Mouse (Mus musculus) testis, adult 2 months (tissue): Measurements from ENCODE around the gene Phf14.

Experiments
- CTCF ChIP-seq: fragments of 200-500 bp; IDR thresholded peaks from 2 replicates; pipeline ENCODE4 v1.5.1; 2012; ENCODE audit warnings: low read depth, mild to moderate bottlenecking, inconsistent platforms, low read length, moderate library complexity; ENCODE audit not compliant: control insufficient read depth, insufficient read depth, insufficient replicate concordance
- POLR2A ChIP-seq: fragments of 200-500 bp; IDR thresholded peaks from 2 replicates; pipeline ENCODE4 v1.6.1; 2012; ENCODE audit warnings: low read depth, mild to moderate bottlenecking, inconsistent platforms, low read length, moderate library complexity; ENCODE audit not compliant: control insufficient read depth

DNA sequence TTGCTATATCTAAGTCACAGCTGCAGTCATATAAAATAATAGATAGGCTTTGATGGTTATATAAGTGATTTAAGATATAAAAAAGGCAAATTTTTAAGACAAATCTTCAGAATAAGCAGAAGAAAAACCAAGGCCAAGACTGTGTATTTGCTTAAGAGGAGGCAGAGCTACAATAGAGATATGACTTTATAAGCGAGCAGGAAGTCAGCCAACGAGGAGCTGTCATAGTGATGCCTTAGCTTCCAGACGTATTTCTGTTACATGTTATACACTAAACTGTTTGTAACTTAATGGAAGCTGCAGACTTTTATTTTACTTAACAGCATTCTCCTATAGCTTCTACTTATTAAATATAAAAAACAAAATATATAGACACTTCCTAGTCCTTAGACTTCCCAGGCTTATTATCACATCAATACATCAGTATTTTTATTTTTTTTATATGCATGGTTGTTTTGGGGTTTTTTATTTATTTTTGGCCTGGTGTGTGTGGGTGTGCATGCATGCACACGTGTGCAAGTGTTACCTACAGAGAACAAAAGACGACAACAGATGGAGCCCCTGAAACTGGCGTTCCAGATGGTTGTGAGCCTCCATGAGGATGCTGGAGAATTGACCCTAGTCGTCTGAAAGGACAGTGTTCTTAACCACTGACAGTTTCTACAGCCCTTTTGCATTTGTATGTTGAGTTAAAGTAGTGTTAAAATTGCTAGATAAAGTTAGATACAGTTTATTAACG lies 170.4 kb downstream of the Phf14 start:
- TF ChIP-seq POLR2A (no peak), CTCF (no peak)
